Mouse (Mus musculus) CH12.LX (cell line): Measurements from ENCODE around the gene Nsd2. TPM values are rescaled to one million over a fixed set of nuclear protein-coding genes. Genes with fewer than 3 reads are reported as not detected.

ENCODE experiments used
- DNase-seq: peaks from one replicate; pipeline ENCODE4 v3.0.0-alpha.2; 2013; ENCODE audit errors: extremely low read depth
- H3K27ac ChIP-seq: 2 replicates; pipeline ENCODE4 v1.5.1; 2012; ENCODE audit warnings: low read depth, mild to moderate bottlenecking, control low read depth, moderate library complexity; ENCODE audit not compliant: insufficient read depth
- H3K27me3 ChIP-seq: replicated peaks from 2 replicates; pipeline ENCODE3; 2012; ENCODE audit warnings: inconsistent platforms
- H3K36me3 ChIP-seq, 2 experiments: replicated peaks in 1 of 2; 2 replicates each; pipeline versions ENCODE3 to v1.6.1; 2012; ENCODE audit warnings: inconsistent platforms in 1 of 2, low read length in 1 of 2, mild to moderate bottlenecking in 1 of 2, mixed read lengths in 1 of 2, moderate library complexity in 1 of 2; ENCODE audit not compliant: control insufficient read depth in 1 of 2, insufficient read depth in 1 of 2
- H3K4me1 ChIP-seq, 2 experiments: 2 replicates each; pipeline ENCODE4 v1.6.1; 2012; ENCODE audit warnings: inconsistent platforms in 1 of 2, moderate library complexity in 1 of 2; ENCODE audit not compliant: insufficient read depth in 2 of 2, control insufficient read depth in 1 of 2
- H3K4me2 ChIP-seq: 2 replicates; pipeline ENCODE4 v1.6.1; 2012; ENCODE audit warnings: low read depth, mild to moderate bottlenecking, control low read depth; ENCODE audit not compliant: poor library complexity, insufficient read depth, severe bottlenecking
- H3K4me3 ChIP-seq, 3 experiments: fragments of 150-350 bp in 1 of 3; sonication (generic) in 1 of 3; replicated peaks in 1 of 3; 2 replicates each; pipeline versions ENCODE3 to v1.5.1; 2011 to 2012; ENCODE audit warnings: low read depth in 2 of 3, low read length in 2 of 3, mild to moderate bottlenecking in 2 of 3, moderate library complexity in 2 of 3, control low read depth in 1 of 3, improper control_type of control experiment in 1 of 3, inconsistent platforms in 1 of 3, mixed read lengths in 1 of 3; ENCODE audit not compliant: poor library complexity in 1 of 3
- H3K79me2 ChIP-seq: replicated peaks from 2 replicates; pipeline ENCODE4 v1.6.1; 2012; ENCODE audit warnings: mild to moderate bottlenecking, moderate library complexity; ENCODE audit not compliant: control insufficient read depth, poor library complexity, insufficient read depth, severe bottlenecking; ENCODE audit errors: extremely low read depth
- H3K9ac ChIP-seq: 2 replicates; pipeline ENCODE4 v1.6.1; 2012; ENCODE audit warnings: low read depth, mild to moderate bottlenecking, control low read depth, moderate library complexity; ENCODE audit not compliant: insufficient read depth
- H3K9me3 ChIP-seq: replicated peaks from 2 replicates; pipeline ENCODE3; 2012; ENCODE audit warnings: low read length, inconsistent platforms, mixed read lengths
- CHD1 ChIP-seq: IDR thresholded peaks from 2 replicates; pipeline ENCODE4 v1.6.1; 2012; ENCODE audit warnings: low read depth, low read length, improper control_type of control experiment, inconsistent platforms
- CHD2 ChIP-seq: IDR thresholded peaks from 2 replicates; pipeline ENCODE4 v1.6.1; 2011; ENCODE audit warnings: low read length, improper control_type of control experiment
- ELF1 ChIP-seq: IDR thresholded peaks from 2 replicates; pipeline ENCODE4 v1.6.1; 2014; ENCODE audit warnings: low read depth, mild to moderate bottlenecking, inconsistent platforms, low read length, improper control_type of control experiment
- ETS1 ChIP-seq: conservative IDR thresholded peaks from 2 replicates; pipeline ENCODE4 v1.6.1; 2012; ENCODE audit warnings: low read depth, mild to moderate bottlenecking, inconsistent platforms, low read length, improper control_type of control experiment, moderate library complexity
- GABPA ChIP-seq: IDR thresholded peaks from 2 replicates; pipeline ENCODE4 v1.6.1; 2012; ENCODE audit warnings: low read depth, low read length, improper control_type of control experiment, inconsistent platforms; ENCODE audit not compliant: insufficient replicate concordance
- JUND ChIP-seq: conservative IDR thresholded peaks from 2 replicates; pipeline ENCODE4 v1.6.1; 2011; ENCODE audit warnings: low read depth, low read length, improper control_type of control experiment
- MAFK ChIP-seq: IDR thresholded peaks from 2 replicates; pipeline ENCODE4 v1.6.1; 2011; ENCODE audit warnings: low read length, improper control_type of control experiment; ENCODE audit not compliant: insufficient replicate concordance
- MAX ChIP-seq: IDR thresholded peaks from 2 replicates; pipeline ENCODE4 v1.6.1; 2011; ENCODE audit warnings: low read length, improper control_type of control experiment
- MEF2A ChIP-seq: IDR thresholded peaks from 2 replicates; pipeline ENCODE4 v1.6.1; 2014; ENCODE audit warnings: low read depth, mild to moderate bottlenecking, inconsistent platforms, low read length, improper control_type of control experiment, borderline replicate concordance
- MXI1 ChIP-seq: IDR thresholded peaks from 2 replicates; pipeline ENCODE4 v1.6.1; 2011; ENCODE audit warnings: mild to moderate bottlenecking, low read depth, low read length, improper control_type of control experiment
- NELFE ChIP-seq: IDR thresholded peaks from 2 replicates; pipeline ENCODE4 v1.6.1; 2011; ENCODE audit warnings: low read depth, low read length, improper control_type of control experiment
- NRF1 ChIP-seq: IDR thresholded peaks from 2 replicates; pipeline ENCODE4 v1.6.1; 2014; ENCODE audit warnings: low read depth, mild to moderate bottlenecking, inconsistent platforms, low read length, improper control_type of control experiment, moderate library complexity
- PAX5 ChIP-seq: IDR thresholded peaks from 2 replicates; pipeline ENCODE4 v1.6.1; 2012; ENCODE audit warnings: low read length, inconsistent platforms, mixed read lengths
- POLR2A ChIP-seq: IDR thresholded peaks from 2 replicates; pipeline ENCODE4 v1.6.1; 2011; ENCODE audit warnings: low read depth, mild to moderate bottlenecking, improper control_type of control experiment, low read length
- RAD21 ChIP-seq: IDR thresholded peaks from 2 replicates; pipeline ENCODE4 v1.6.1; 2011; ENCODE audit warnings: low read depth, mild to moderate bottlenecking, low read length, improper control_type of control experiment, moderate library complexity
- RCOR1 ChIP-seq: conservative IDR thresholded peaks from 2 replicates; pipeline ENCODE4 v1.6.1; 2012; ENCODE audit warnings: low read depth, mild to moderate bottlenecking, inconsistent platforms, low read length, improper control_type of control experiment
- SIN3A ChIP-seq: IDR thresholded peaks from 2 replicates; pipeline ENCODE4 v1.6.1; 2012; ENCODE audit warnings: low read length, improper control_type of control experiment, inconsistent platforms
- SMC3 ChIP-seq: IDR thresholded peaks from 2 replicates; pipeline ENCODE4 v1.6.1; 2011; ENCODE audit warnings: low read depth, low read length, improper control_type of control experiment
- TCF12 ChIP-seq: IDR thresholded peaks from 2 replicates; pipeline ENCODE4 v1.6.1; 2014; ENCODE audit warnings: low read depth, mild to moderate bottlenecking, inconsistent platforms, low read length, improper control_type of control experiment
- UBTF ChIP-seq: IDR thresholded peaks from 2 replicates; pipeline ENCODE4 v1.6.1; 2012; ENCODE audit warnings: low read depth, mild to moderate bottlenecking, inconsistent platforms, low read length, improper control_type of control experiment, moderate library complexity
- USF2 ChIP-seq: conservative IDR thresholded peaks from 2 replicates; pipeline ENCODE4 v1.6.1; 2011; ENCODE audit warnings: low read depth, low read length, improper control_type of control experiment
- ZKSCAN1 ChIP-seq: IDR thresholded peaks from 2 replicates; pipeline ENCODE4 v1.6.1; 2012; ENCODE audit warnings: low read depth, inconsistent platforms, low read length, improper control_type of control experiment, borderline replicate concordance
- ZMIZ1 ChIP-seq: IDR thresholded peaks from 2 replicates; pipeline ENCODE4 v1.6.1; 2012; ENCODE audit warnings: low read depth, mild to moderate bottlenecking, inconsistent platforms, low read length, improper control_type of control experiment
- dilution Hi-C: fragments of 300-500 bp; cut with MboI; formaldehyde crosslinking; loops from 2 replicates; pipeline ENCODE4 v1.14.3; 2020; ENCODE audit warnings: low sequenced_read_pairs; ENCODE audit not compliant: extremely low pct_unique_long_range_greater_than_20kb, extremely low pct_ligation_motif_present
- in situ Hi-C: fragments of 300-500 bp; cut with MboI; formaldehyde crosslinking; loops from 3 replicates; pipeline ENCODE4 v1.14.3; 2019; ENCODE audit warnings: low sequenced_read_pairs, low pct_ligation_motif_present, low pct_unique_long_range_greater_than_20kb, mixed read lengths
- polyA plus RNA-seq: library from polyadenylated mRNA; unstranded; fragments of >175 nt; gene quantifications from 2 replicates; pipeline ENCODE4 v1.2.1, GENCODE M21; 2012; ENCODE audit warnings: low read depth; ENCODE audit not compliant: insufficient read length
- total RNA-seq, 2 experiments: library from RNA; depleted of rRNA; stranded (reverse); fragments of 300-350 nt in 1 of 2; fragments of >200 nt in 1 of 2; gene quantifications; 2 replicates each; pipeline ENCODE4 v1.2.3; 2012 to 2014

Gene Nsd2
- total RNA-seq (2012; rRNA removed) = 55.0 and 63.3 TPM in 2 replicates
- 39.8 and 43.7 TPM in 2 replicates for total RNA-seq (2014; rRNA removed)
- polyA plus RNA-seq = 47.2 and 49.9 TPM in 2 replicates

DNA sequence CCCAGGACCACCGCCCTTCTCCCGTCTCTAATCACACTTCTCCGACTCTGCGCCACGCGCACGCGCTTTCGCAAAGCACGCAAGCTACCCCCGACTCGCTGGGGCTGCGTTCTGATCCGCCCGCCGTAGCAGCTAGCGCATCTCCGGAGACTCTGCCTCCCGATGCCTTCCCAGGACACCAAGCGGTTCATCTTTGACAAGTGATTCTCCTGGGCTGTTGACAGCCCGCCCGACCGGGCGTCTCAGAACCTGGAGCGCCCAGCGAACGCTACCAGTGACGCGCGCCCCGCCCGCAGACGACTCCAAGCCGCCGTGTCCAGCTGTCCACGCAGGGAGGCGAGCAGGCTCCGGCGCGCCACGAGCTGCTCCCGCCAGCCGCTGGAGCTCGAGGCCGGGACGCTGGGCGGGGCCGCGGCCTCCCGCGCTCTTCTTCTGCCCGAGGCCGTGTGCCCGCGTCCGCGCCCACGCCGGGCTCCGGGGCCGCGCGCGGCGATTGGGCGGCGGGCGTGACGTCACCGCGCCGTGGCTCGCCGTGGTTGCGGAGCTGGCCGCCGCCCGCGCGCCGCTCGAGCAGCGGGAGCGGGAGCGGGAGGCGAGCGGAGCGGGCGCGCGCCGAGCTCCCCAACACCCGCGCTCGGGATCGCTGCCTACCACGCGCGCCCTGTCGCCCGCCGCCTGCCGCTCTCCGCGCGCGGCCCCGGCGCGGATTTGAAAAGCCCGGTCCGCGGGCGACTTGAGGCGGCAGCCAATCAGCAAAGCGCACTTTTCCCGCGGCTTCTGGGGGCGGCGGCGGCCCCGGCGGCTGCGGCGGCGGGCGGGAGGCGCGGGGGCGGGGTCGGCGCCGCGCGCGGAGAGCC lies at the start of gene Nsd2:
TSS of gene Nsd2 (plus strand) at position 850 of the 857 bp plus-strand sequence.
- in situ Hi-C loops = loop anchor here (5.0 kb wide), 1 partner anchor 38 kb away; the partner anchor contains the start of gene Letm1
- H3K27ac ChIP-seq = peak within 1 kb of the TSS; percentile 77
- peak within 1 kb of the TSS; percentile 88 for H3K9ac ChIP-seq
- dilution Hi-C loops = no loop called here
- H3K27me3 ChIP-seq = no peaks in the 10 kb centered on the region
- H3K4me3 ChIP-seq = peak within 1 kb of the TSS; percentile 83 to 100 (median 96)
- peak within 1 kb of the TSS; percentile 57 for H3K4me2 ChIP-seq
- H3K36me3 ChIP-seq = peaks cover 0 to 8% of the 10 kb centered on the region in 2 experiments
- no peaks in the 10 kb centered on the region for H3K9me3 ChIP-seq
- peaks cover 36% of the 10 kb centered on the region for H3K79me2 ChIP-seq
- TF ChIP-seq RCOR1 (no peak), ELF1 (no peak), MAX (peak; percentile 32; the same call in 1 of the 2 replicates), MEF2A (no peak), SIN3A (peak; percentile 77; the same call in 1 of the 2 replicates), NRF1 (peak; percentile 71), MAFK (no peak), MXI1 (0 out of 2 replicates have a peak, but pooled peaks have one; percentile 60), POLR2A (peak; percentile 81), TCF12 (peak; percentile 49; the same call in 1 of the 2 replicates), NELFE (peak; percentile 76), ZMIZ1 (no peak)
- peak; percentile 68 for DNase-seq
- H3K4me1 ChIP-seq = peaks cover 5 to 39% of the 10 kb centered on the region in 2 experiments

DNA sequence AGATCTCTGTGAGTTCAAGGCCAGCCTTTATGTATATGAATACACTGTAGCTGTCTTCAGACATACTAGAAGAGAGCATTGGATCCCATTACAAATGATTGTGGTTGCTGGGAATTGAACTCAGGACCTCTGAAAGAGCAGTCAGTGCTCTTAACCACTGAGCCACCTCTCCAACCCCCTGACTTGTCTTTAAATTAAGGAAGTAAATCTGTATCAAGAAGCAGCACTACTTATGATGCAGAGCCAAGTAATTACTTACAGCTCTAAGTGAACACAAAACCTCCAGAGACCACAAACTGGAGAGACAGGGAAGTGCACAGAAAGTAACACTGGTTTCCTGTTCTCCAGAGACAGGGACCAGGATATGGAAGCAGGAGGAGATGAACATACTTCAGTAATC lies 43.3 kb upstream of the Nsd2 start:
- H3K9me3 ChIP-seq = no peaks in the 10 kb centered on the region
- dilution Hi-C loops (no loop called here), in situ Hi-C loops (no loop called here)
- H3K4me3 ChIP-seq = no peak overlapping the region
- peaks cover 22 to 67% of the 10 kb centered on the region in 2 experiments for H3K36me3 ChIP-seq
- no peak for DNase-seq
- H3K27me3 ChIP-seq = no peaks in the 10 kb centered on the region
- no peak overlapping the region for H3K4me2 ChIP-seq
- no peak overlapping the region for H3K9ac ChIP-seq
- TF ChIP-seq ETS1 (no peak), SMC3 (no peak), NRF1 (no peak), PAX5 (no peak), RCOR1 (no peak), CHD2 (no peak), RAD21 (no peak), GABPA (no peak), JUND (no peak), UBTF (no peak), ELF1 (no peak), ZKSCAN1 (no peak), NELFE (no peak), CHD1 (no peak), USF2 (no peak)
- H3K27ac ChIP-seq = no peak overlapping the region
- peaks cover 3 to 16% of the 10 kb centered on the region in 2 experiments; a peak in 3 of 4 replicates for H3K4me1 ChIP-seq
- no peaks in the 10 kb centered on the region for H3K79me2 ChIP-seq
